Mouse (Mus musculus) liver, embryonic 13.5 days (tissue): ENCODE results near the gene Ssx2ip. TPM values are rescaled to one million over a fixed set of nuclear protein-coding genes. Genes with fewer than 3 reads are reported as not detected.

ENCODE experiments used
- ATAC-seq: fragments of 200-750 bp; cut with Nextera tagmentation; 2 replicates; pipeline ENCODE4 v1.8.0; 2017; ENCODE audit warnings: low read depth, mild to moderate bottlenecking, moderate number of reproducible peaks, moderate library complexity
- DNase-seq: peaks from one replicate; pipeline ENCODE4 v3.0.0; 2022
- H3K27ac ChIP-seq: fragments of 300-500 bp; sonication (generic); 2 replicates; pipeline ENCODE4 v1.5.1; 2015; ENCODE audit warnings: moderate library complexity, mild to moderate bottlenecking, inconsistent platforms
- H3K27me3 ChIP-seq: fragments of 300-500 bp; sonication (generic); 2 replicates; pipeline ENCODE4 v1.6.1; 2015; ENCODE audit warnings: mild to moderate bottlenecking, inconsistent platforms
- H3K36me3 ChIP-seq: fragments of 300-500 bp; sonication (generic); 2 replicates; pipeline ENCODE4 v1.6.1; 2015; ENCODE audit warnings: mild to moderate bottlenecking, inconsistent platforms
- H3K4me1 ChIP-seq: fragments of 300-500 bp; sonication (generic); replicated peaks from 2 replicates; pipeline ENCODE4 v1.6.1; 2015; ENCODE audit warnings: inconsistent platforms
- H3K4me2 ChIP-seq: fragments of 300-500 bp; sonication (generic); 2 replicates; pipeline ENCODE4 v1.6.1; 2015; ENCODE audit warnings: inconsistent platforms, mild to moderate bottlenecking, moderate library complexity
- H3K4me3 ChIP-seq: fragments of 300-500 bp; sonication (generic); replicated peaks from 2 replicates; pipeline ENCODE4 v1.5.1; 2015; ENCODE audit warnings: mild to moderate bottlenecking, inconsistent platforms
- H3K9ac ChIP-seq: fragments of 300-500 bp; sonication (generic); 2 replicates; pipeline ENCODE4 v1.6.1; 2015; ENCODE audit warnings: mild to moderate bottlenecking, inconsistent platforms
- H3K9me3 ChIP-seq: fragments of 300-500 bp; sonication (generic); replicated peaks from 2 replicates; pipeline ENCODE4 v1.6.1; 2016; ENCODE audit warnings: inconsistent platforms
- WGBS: fragments of 180-500 bp; shearing (Covaris S2); methylation state at CpG from one replicate; pipeline ENCODE4 v1.1.7; 2015; ENCODE audit not compliant: insufficient replicate concordance; 5-methylcytosine and 5-hydroxymethylcytosine counted together
- polyA plus RNA-seq: library from polyadenylated mRNA; unstranded; fragments of >200 nt; fragmentation: Nextera tagmentation; extraction: Ambion mirVana; gene quantifications from 2 replicates; pipeline ENCODE4 v1.2.1, GENCODE M21; 2015

The Ssx2ip gene
- polyA plus RNA-seq, 1 experiment from 2014 or later: 105 TPM

GRCm38 (mm10) chr3:146405213-146406006, 968 bp downstream of the Ssx2ip start:
- Histone ChIP-seq H3K36me3 (peaks cover 37% of the 10 kb centered on the region), H3K4me2 (peak overlapping the region; percentile 97), H3K9me3 (no peaks in the 10 kb centered on the region), H3K27me3 (no peaks in the 10 kb centered on the region), H3K9ac (peak overlapping the region; percentile 99), H3K4me3 (peak overlapping the region; percentile 92), H3K27ac (peak overlapping the region; percentile 96), H3K4me1 (peaks cover 61% of the 10 kb centered on the region)
- DNase-seq (peak; percentile 73), ATAC-seq (peak; percentile 80)
- WGBS: 17% methylated on average over 18 of the region's 18 CpGs

- H3K9ac ChIP-seq: peak overlapping the region; percentile 99
- H3K27ac ChIP-seq: peak overlapping the region; percentile 96
- no peaks in the 10 kb centered on the region for H3K27me3 ChIP-seq
- H3K36me3 ChIP-seq: peaks cover 42% of the 10 kb centered on the region
- 37% methylated on average over 5 of the region's 5 CpGs for WGBS
- ATAC-seq (no peak), DNase-seq (no peak)
- peak overlapping the region; percentile 92 for H3K4me3 ChIP-seq
- peaks cover 67% of the 10 kb centered on the region for H3K4me1 ChIP-seq
- H3K4me2 ChIP-seq: peak overlapping the region; percentile 97
- H3K9me3 ChIP-seq: no peaks in the 10 kb centered on the region
These were observed 1.5 kb downstream of the Ssx2ip start for GRCm38 (mm10) chr3:146406007-146406341.

GRCm38 (mm10) chr3:146407086-146407721, 2.8 kb downstream of the Ssx2ip start:
- Histone ChIP-seq H3K9me3 (no peaks in the 10 kb centered on the region), H3K27ac (peak overlapping the region; percentile 96), H3K27me3 (no peaks in the 10 kb centered on the region), H3K36me3 (peaks cover 53% of the 10 kb centered on the region), H3K4me3 (peak overlapping the region; percentile 92), H3K4me2 (peak overlapping the region; percentile 97), H3K4me1 (peaks cover 79% of the 10 kb centered on the region), H3K9ac (peak overlapping the region; percentile 99)
- ATAC-seq (no peak), DNase-seq (no peak)
- WGBS: 89% methylated on average over 16 of the region's 16 CpGs

DNA sequence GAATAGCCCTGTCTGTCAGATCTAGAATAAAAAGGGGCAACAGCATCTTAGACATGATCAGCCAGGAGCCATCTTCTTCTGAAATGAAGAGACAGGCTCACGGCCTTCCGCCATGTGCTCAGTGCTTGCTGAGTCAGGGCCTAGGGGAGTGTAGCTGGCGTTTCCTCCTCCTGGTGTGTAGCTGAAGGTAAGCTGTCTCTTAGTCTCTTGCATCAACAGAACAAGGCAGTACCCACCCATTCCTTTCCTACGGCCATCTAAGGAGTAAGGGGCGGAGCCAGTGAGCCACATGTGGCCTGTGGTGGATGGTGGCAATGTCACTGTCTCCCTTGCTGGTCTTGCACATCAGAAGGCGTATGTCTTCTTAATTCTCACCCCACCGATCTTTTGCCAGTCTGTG, 5.7 kb downstream of the Ssx2ip start:
- Histone ChIP-seq H3K9ac (peak overlapping the region; percentile 99; the same call in 1 of the 2 replicates), H3K4me3 (no peak overlapping the region), H3K4me2 (peak overlapping the region; percentile 97), H3K27ac (peak overlapping the region; percentile 96), H3K27me3 (no peaks in the 10 kb centered on the region), H3K36me3 (peaks cover 79% of the 10 kb centered on the region), H3K4me1 (peaks cover 93% of the 10 kb centered on the region), H3K9me3 (no peaks in the 10 kb centered on the region)
- 50% methylated on average over 7 of the region's 7 CpGs for WGBS
- DNase-seq: peak; percentile 58
- peak; percentile 58 for ATAC-seq

DNA sequence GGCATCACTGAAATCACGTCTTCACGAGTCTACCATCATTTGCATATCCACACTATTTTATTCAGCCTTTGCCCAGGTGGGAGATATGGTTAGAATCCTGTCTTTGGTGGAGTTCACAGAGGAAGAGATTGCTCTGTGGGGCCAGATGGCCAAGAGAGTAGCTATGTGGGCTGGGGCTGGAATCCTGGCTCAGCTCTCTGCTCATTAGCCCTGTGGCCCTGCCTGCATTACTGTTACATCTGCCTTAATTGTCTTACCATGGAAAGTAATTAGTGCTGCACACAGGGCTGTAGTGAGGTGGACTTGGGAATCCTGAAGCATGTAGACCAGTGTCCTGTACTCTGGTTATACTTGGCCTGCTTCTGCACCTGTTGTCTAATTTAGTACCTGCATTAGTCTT, 7.6 kb downstream of the Ssx2ip start:
- ATAC-seq: no peak
- H3K27ac ChIP-seq: peak overlapping the region; percentile 96; the same call in 1 of the 2 replicates
- H3K4me1 ChIP-seq: peaks cover 87% of the 10 kb centered on the region

DNA sequence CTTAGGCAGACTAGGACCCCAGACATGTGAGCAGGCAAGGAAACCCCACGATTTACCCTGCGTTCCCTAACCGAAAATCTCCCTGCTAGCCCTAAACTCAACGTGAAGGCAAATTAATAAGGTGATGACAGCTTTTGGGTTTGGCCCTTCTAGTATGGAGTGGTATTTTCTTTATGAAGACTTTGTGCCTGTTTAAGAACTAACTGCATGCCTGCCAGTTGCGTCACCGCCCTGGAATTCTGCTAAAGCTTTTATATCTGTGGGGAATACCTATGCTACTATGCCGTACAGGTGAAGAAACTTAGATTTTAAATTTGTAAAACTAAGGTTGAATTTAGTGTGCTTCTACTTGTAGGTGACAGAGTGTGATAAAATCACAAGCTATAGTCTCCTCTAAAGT, 8.0 kb downstream of the Ssx2ip start:
- Histone ChIP-seq H3K4me3 (no peak overlapping the region), H3K36me3 (peaks cover 88% of the 10 kb centered on the region), H3K27me3 (no peaks in the 10 kb centered on the region), H3K9ac (no peak overlapping the region), H3K4me2 (no peak overlapping the region), H3K4me1 (peaks cover 87% of the 10 kb centered on the region), H3K9me3 (no peaks in the 10 kb centered on the region), H3K27ac (no peak overlapping the region)
- WGBS: 92% methylated on average over 7 of the region's 7 CpGs
- DNase-seq: no peak
- ATAC-seq: no peak

More for the DNA sequence above, 7.6 kb downstream of the Ssx2ip start:
- Histone ChIP-seq H3K36me3 (peaks cover 88% of the 10 kb centered on the region), H3K4me2 (0 out of 2 replicates have a peak overlapping the region, but pooled peaks have one; percentile 97), H3K9ac (no peak overlapping the region), H3K4me3 (no peak overlapping the region), H3K9me3 (no peaks in the 10 kb centered on the region), H3K27me3 (no peaks in the 10 kb centered on the region)
- 81% methylated on average over 2 of the region's 2 CpGs for WGBS
- DNase-seq: no peak

GRCm38 (mm10) chr3:146413016-146413415, 8.6 kb downstream of the Ssx2ip start:
- Histone ChIP-seq H3K4me3 (no peak overlapping the region), H3K9me3 (no peaks in the 10 kb centered on the region), H3K4me1 (peaks cover 85% of the 10 kb centered on the region), H3K9ac (no peak overlapping the region), H3K27ac (no peak overlapping the region), H3K27me3 (no peaks in the 10 kb centered on the region), H3K4me2 (no peak overlapping the region), H3K36me3 (peaks cover 88% of the 10 kb centered on the region)
- 90% methylated on average over 13 of the region's 13 CpGs for WGBS
- ATAC-seq (no peak), DNase-seq (no peak)

GRCm38 (mm10) chr3:146413992-146414391, 9.6 kb downstream of the Ssx2ip start:
- WGBS: 90% methylated on average over 4 of the region's 4 CpGs
- peaks cover 75% of the 10 kb centered on the region for H3K4me1 ChIP-seq
- H3K4me2 ChIP-seq: no peak overlapping the region
- H3K9me3 ChIP-seq: no peaks in the 10 kb centered on the region
- DNase-seq: no peak
- H3K36me3 ChIP-seq: peaks cover 87% of the 10 kb centered on the region
- no peak for ATAC-seq
- no peak overlapping the region for H3K9ac ChIP-seq
- no peaks in the 10 kb centered on the region for H3K27me3 ChIP-seq
- no peak overlapping the region for H3K4me3 ChIP-seq
- H3K27ac ChIP-seq: peak overlapping the region; percentile 31; the same call in 1 of the 2 replicates

DNA sequence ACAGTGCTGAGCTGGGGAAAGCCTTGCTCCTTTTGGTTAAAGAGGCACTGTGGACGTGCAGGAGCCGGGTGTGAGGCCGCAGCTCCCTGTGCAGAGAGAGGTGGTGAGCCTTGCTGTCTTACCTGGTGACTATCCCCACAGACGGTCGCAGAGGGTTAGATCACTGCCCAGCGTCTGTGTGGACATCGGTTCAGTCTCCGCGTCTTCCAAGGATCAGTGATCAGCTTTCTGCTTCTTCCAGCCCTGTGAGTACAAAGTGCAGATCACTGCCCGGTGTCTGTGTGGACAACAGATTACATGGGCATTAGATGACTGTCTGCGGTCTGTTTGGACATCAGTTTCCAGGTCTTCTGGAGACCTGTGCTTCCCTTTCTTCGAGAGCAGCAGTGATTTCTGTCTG, 10.1 kb downstream of the Ssx2ip start:
- H3K4me2 ChIP-seq: no peak overlapping the region
- 0 out of 2 replicates have a peak overlapping the region, but pooled peaks have one; percentile 31 for H3K27ac ChIP-seq
- H3K36me3 ChIP-seq: peaks cover 88% of the 10 kb centered on the region
- no peaks in the 10 kb centered on the region for H3K27me3 ChIP-seq
- DNase-seq: no peak
- no peak for ATAC-seq
- no peak overlapping the region for H3K4me3 ChIP-seq
- H3K4me1 ChIP-seq: peaks cover 69% of the 10 kb centered on the region
- no peaks in the 10 kb centered on the region for H3K9me3 ChIP-seq
- H3K9ac ChIP-seq: no peak overlapping the region
- WGBS: 93% methylated on average over 12 of the region's 12 CpGs

DNA sequence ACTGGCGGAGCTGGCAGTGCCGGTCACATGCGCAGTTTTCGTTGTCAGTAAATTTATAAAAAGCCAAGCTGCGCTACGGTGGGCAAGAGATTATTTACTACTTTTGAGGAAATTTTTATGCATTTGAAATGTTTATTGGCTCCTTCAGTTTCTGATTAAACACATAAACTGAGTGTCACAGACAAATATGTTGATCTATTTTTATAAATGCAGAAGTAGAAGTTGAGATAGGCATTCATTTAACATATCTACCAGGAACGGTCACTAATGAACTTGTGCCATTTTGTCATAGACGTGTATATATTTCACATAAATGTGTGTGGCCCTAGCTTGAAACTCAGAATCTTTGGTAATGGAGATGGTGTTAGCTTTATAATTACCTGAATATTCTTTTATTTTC, 13.4 kb downstream of the Ssx2ip start:
- no peak for DNase-seq

DNA sequence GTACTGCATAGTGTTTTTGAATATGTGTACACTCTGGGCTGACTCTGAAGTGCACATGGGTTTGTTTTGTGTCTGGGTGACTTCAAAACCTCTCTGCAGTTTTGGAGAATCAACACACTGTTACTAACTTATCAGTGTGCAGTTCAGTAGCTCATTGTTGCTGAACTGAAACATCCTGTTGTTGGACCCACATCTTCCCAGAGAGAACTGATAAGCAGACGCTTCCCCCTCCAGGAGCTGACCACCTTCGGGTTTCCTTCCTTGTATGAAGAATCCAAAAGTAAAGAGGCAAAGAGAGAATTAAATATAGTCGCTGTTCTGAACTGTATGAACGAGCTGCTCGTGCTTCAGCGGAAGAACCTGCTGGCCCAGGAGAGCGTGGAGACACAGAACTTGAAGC, 14.5 kb downstream of the Ssx2ip start:
- H3K4me1 ChIP-seq: peaks cover 41% of the 10 kb centered on the region
- H3K4me3 ChIP-seq: no peak overlapping the region
- DNase-seq (no peak), ATAC-seq (no peak)
- peaks cover 98% of the 10 kb centered on the region for H3K36me3 ChIP-seq
- no peak overlapping the region for H3K4me2 ChIP-seq
- H3K27ac ChIP-seq: no peak overlapping the region
- H3K27me3 ChIP-seq: no peaks in the 10 kb centered on the region
- H3K9ac ChIP-seq: no peak overlapping the region
- no peaks in the 10 kb centered on the region for H3K9me3 ChIP-seq
- WGBS: 41% methylated on average over 7 of the region's 7 CpGs

More for the DNA sequence above, 13.4 kb downstream of the Ssx2ip start:
- Histone ChIP-seq H3K4me3 (no peak overlapping the region), H3K27me3 (no peaks in the 10 kb centered on the region), H3K9ac (no peak overlapping the region), H3K9me3 (no peaks in the 10 kb centered on the region), H3K4me1 (peaks cover 51% of the 10 kb centered on the region), H3K36me3 (peaks cover 98% of the 10 kb centered on the region), H3K27ac (0 out of 2 replicates have a peak overlapping the region, but pooled peaks have one; percentile 22), H3K4me2 (no peak overlapping the region)
- WGBS: 89% methylated on average over 8 of the region's 8 CpGs
- ATAC-seq: no peak
